Mouse (Mus musculus) heart, postnatal 25 days (tissue): ENCODE measurements around the gene Defa37. TPM values are rescaled to one million over a fixed set of nuclear protein-coding genes. Genes with fewer than 3 reads are reported as not detected.
"Not testable (repeated sequence)": the region's sequence is repeated elsewhere in the genome, so short reads cannot be mapped to it uniquely, and the experiment has no call there.

Experiments
- DNase-seq: peaks from one replicate; pipeline ENCODE4 v3.0.0; 2022; ENCODE audit warnings: low spot score
- intact Hi-C: fragments of 180-260 bp; cut with DNase I; formaldehyde crosslinking; loops from one replicate; pipeline ENCODE4 v1.15.1; 2025
- total RNA-seq, 2 experiments: library from RNA; stranded (reverse); gene quantifications; 2 replicates each; pipeline ENCODE4 v1.2.3; 2021

Gene Defa37
- total RNA-seq: not detected

DNA sequence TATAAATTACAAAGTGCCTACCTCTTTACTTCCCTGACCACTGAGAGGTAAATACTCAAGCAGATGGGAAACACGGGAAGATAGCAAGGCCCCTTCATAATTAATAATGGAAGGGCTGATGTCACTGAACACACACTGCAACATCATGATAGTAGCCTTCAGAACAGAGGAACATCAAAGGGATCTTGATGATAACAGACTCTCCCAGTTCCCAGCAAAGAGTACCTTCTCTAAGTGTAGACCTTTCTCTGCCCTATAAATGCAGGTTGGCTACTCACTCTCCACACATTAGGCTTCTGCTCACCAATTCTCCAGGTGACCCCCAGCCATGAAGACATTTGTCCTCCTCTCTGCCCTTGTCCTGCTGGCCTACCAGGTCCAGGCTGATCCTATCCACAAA lies at the start of gene Defa37:
Defa37 (plus strand) TSS at position 301 of the 400 bp plus-strand sequence.
- intact Hi-C loops: not testable (repeated sequence)

DNA sequence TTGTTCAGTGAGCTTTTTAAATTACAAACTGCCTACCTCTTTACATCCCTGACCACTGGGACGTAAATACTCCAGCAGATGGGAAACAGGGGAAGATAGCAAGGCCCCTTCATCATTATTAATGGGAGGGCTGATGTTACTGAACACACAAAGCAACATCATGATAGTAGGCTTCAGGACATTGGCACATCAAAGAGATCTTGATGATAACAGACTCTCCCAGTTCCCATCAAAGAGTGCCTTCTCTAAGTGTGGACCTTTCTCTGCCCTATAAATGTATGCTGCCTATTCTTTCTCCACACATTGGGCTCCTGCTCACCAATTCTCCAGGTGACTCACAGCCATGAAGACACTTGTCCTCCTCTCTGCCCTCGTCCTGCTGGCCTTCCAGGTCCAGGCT lies 36.5 kb upstream of the Defa37 start, which contains the start of gene Defa32:
Defa32 (plus strand) TSS at position 301 of the 400 bp plus-strand sequence.
- intact Hi-C loops, DNase-seq: not testable (repeated sequence)

More for the DNA sequence above, at the start of gene Defa37:
- not testable (repeated sequence) for DNase-seq

DNA sequence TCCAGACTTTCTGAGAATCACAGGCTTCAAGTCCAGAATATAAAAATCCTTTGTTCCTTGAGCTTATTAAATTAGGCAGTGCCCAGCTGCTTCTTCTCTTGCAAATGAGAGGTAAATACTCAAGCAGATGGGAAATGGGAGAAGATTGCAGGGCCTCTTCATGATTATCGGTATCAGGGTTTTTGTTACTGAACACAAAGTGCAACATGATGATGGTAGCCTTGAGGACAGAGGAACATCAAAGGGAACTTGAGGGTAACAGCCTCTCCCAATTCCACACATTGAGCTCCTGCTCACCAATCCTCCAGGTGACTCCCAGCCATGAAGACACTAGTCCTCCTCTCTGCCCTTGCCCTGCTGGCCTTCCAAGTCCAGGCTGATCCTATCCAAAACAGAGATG lies 17.5 kb downstream of the Defa37 start, which contains the start of gene Defa28:
Defa28 (plus strand) TSS at position 301 of the 400 bp plus-strand sequence.
- intact Hi-C loops, DNase-seq: not testable (repeated sequence)

DNA sequence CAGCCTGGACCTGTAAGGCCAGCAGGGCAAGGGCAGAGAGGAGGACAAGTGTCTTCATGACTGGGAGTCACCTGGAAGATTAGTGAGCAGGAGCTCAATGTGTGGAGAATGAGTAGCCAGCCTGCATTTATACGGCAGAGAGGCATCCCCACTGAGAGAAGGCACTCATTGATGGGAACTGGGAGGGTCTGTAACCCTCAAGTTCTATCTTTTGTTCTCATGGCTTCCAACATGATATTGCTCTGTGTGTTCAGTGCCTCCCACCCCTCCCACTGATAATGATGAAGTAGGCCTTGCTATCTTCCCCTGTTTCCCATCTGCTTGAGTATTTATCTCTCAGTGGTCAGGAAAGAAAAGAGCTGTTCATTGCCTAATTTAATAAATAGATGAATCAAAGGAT lies 29.2 kb downstream of the Defa37 start, which contains the start of gene Gm7861:
Gm7861 (minus strand) TSS at position 101 of the 400 bp plus-strand sequence.
- DNase-seq, intact Hi-C loops: not testable (repeated sequence)

Other genes starting within 250 kb of the Defa37 start
- not detected for gene Defa27, start 249.8 kb upstream of the Defa37 start, total RNA-seq
- not detected for gene Defa29, start 238.4 kb upstream of the Defa37 start, total RNA-seq
- gene Defa2, start 186.9 kb upstream of the Defa37 start, total RNA-seq: not detected
- not detected for gene Defa33, start 173.6 kb upstream of the Defa37 start, total RNA-seq
- gene Defa36, start 138.0 kb upstream of the Defa37 start, total RNA-seq: not detected
- not detected for gene Gm7849, start 108.8 kb upstream of the Defa37 start, total RNA-seq
- not detected for gene Defa20, start 56.1 kb upstream of the Defa37 start, total RNA-seq
- not detected for gene Defa32, start 36.4 kb upstream of the Defa37 start, total RNA-seq
- not detected for gene Defa28, start 17.6 kb downstream of the Defa37 start, total RNA-seq
- gene Gm7861, start 29.1 kb downstream of the Defa37 start, total RNA-seq: not detected
- not detected for gene Defa26, start 52.8 kb downstream of the Defa37 start, total RNA-seq
- not detected for gene Defa17, start 90.4 kb downstream of the Defa37 start, total RNA-seq
- gene Defa34, start 100.4 kb downstream of the Defa37 start, total RNA-seq: not detected
- gene AY761184, start 138.3 kb downstream of the Defa37 start, total RNA-seq: not detected
- not detected for gene Defa24, start 169.1 kb downstream of the Defa37 start, total RNA-seq